Mouse (Mus musculus) C2C12 (cell line): ENCODE data around the gene Oxsr1.

ENCODE experiments used
- CTCF ChIP-seq: IDR thresholded peaks from one replicate; pipeline ENCODE4 v1.5.1; 2011; ENCODE audit not compliant: control insufficient read depth, insufficient read depth, insufficient read length
- FOSL1 ChIP-seq: IDR thresholded peaks from one replicate; pipeline ENCODE4 v1.8.0; 2011; ENCODE audit warnings: mild to moderate bottlenecking, low read length; ENCODE audit not compliant: poor library complexity, insufficient read depth, severe bottlenecking
- USF1 ChIP-seq: IDR thresholded peaks from one replicate; pipeline ENCODE4 v1.6.1; 2011; ENCODE audit warnings: low read depth, mild to moderate bottlenecking, control low read depth, moderate library complexity

- TF ChIP-seq USF1 (no peak), FOSL1 (no peak), CTCF (no peak)
Observed at GRCm38 (mm10) chr9:119365284-119365683, 43.1 kb upstream of the Oxsr1 start, which contains the start of gene Slc22a14.
